29 mouse cellular contexts compared by ENCODE assay signal in genomic region chr9:50863824-50864223, GRCm38 (mm10). TPM values are rescaled to one million over a fixed set of nuclear protein-coding genes. Genes with fewer than 3 reads are reported as not detected.
DNase-seq lines count a peak whose midpoint lies in the region; ATAC-seq and TF ChIP-seq lines count a peak whose summit lies in the region.
"Had no signal": no experiment of that assay in that cellular context is flagged by ENCODE, and none has a peak within 500 bp of the region (broad histone marks: within the 10 kb centered on the region; RNA-seq: fewer than 3 reads in every experiment).

No protein-coding gene starts in this region.

- TF ChIP-seq EP300 in liver, postnatal 0 days (IDR thresholded peaks at IDR 0.05; ENCODE audit: low read depth), result no peak

- no peak for TF ChIP-seq CTCF in liver, postnatal 0 days (IDR thresholded peaks at IDR 0.05; ENCODE audit: low read depth)

- no peaks in the 10 kb centered on the region for H3K9me3 ChIP-seq in heart, embryonic 13.5 days
- H3K9me3 ChIP-seq in liver, postnatal 0 days (ENCODE audit: low read length), result no peaks in the 10 kb centered on the region
- H3K9me3 ChIP-seq: embryonic facial prominence, embryonic 10.5 days; embryonic facial prominence, embryonic 15.5 days; forebrain, embryonic 12.5 days; hindbrain, embryonic 12.5 days; limb, embryonic 12.5 days; neural tube, embryonic 13.5 days had no signal

- no peaks in the 10 kb centered on the region for H3K27me3 ChIP-seq in heart, embryonic 13.5 days (replicated peaks)
- H3K27me3 ChIP-seq in liver, postnatal 0 days (ENCODE audit: insufficient read depth, low read length), result no peaks in the 10 kb centered on the region
- H3K27me3 ChIP-seq: embryonic facial prominence, embryonic 15.5 days; forebrain, embryonic 12.5 days; hindbrain, embryonic 12.5 days; limb, embryonic 12.5 days; neural tube, embryonic 13.5 days had no signal

- no peak overlapping the region for H3K4me3 ChIP-seq in heart, embryonic 13.5 days
- H3K4me3 ChIP-seq in liver, postnatal 0 days (ENCODE audit: low read depth, low read length), result no peak overlapping the region
- H3K4me3 ChIP-seq: embryonic facial prominence, embryonic 10.5 days; embryonic facial prominence, embryonic 15.5 days; forebrain, embryonic 12.5 days; hindbrain, embryonic 12.5 days; limb, embryonic 12.5 days; myocyte; neural tube, embryonic 13.5 days had no signal

- intact Hi-C loops in heart, postnatal 25 days (cut with DNase I), result no loop called here

- H3K9ac ChIP-seq in heart, embryonic 13.5 days, result no peak overlapping the region
- no peak overlapping the region for H3K9ac ChIP-seq in liver, postnatal 0 days (replicated peaks)
- H3K9ac ChIP-seq: embryonic facial prominence, embryonic 15.5 days; forebrain, embryonic 12.5 days; forebrain, postnatal 0 days; hindbrain, embryonic 12.5 days; limb, embryonic 12.5 days; neural tube, embryonic 13.5 days had no signal

- H3K36me3 ChIP-seq in heart, embryonic 13.5 days, result peaks cover 96% of the 10 kb centered on the region
- peaks cover 90% of the 10 kb centered on the region for H3K36me3 ChIP-seq in liver, postnatal 0 days (replicated peaks; ENCODE audit: insufficient read depth, low read length)

- peak overlapping the region; percentile 84 for H3K27ac ChIP-seq in heart, embryonic 13.5 days (replicated peaks)
- no peak overlapping the region for H3K27ac ChIP-seq in liver, postnatal 0 days (ENCODE audit: low read depth)
- H3K27ac ChIP-seq: embryonic facial prominence, embryonic 10.5 days; embryonic facial prominence, embryonic 15.5 days; forebrain, embryonic 12.5 days; hindbrain, embryonic 12.5 days; hindbrain, postnatal 0 days; limb, embryonic 12.5 days; neural tube, embryonic 13.5 days had no signal

- ATAC-seq in heart, embryonic 13.5 days (ENCODE audit: extremely low read depth, insufficient number of reproducible peaks, low FRiP score, low TSS enrichment), result no peak
- ATAC-seq in inflammation-experienced regulatory T-cells, adult 6 months, result peak; percentile 75
- ATAC-seq in liver, postnatal 0 days, result no peak
- ATAC-seq: forebrain, postnatal 0 days; hindbrain, postnatal 0 days; intestine, embryonic 16.5 days; midbrain, embryonic 16.5 days had no signal

- H3K4me2 ChIP-seq in heart, embryonic 13.5 days, result no peak overlapping the region
- H3K4me2 ChIP-seq in liver, postnatal 0 days (ENCODE audit: low read depth, low read length), result no peak overlapping the region
- H3K4me2 ChIP-seq: embryonic facial prominence, embryonic 15.5 days; forebrain, embryonic 12.5 days; hindbrain, embryonic 12.5 days; limb, embryonic 12.5 days; liver, embryonic 11.5 days; midbrain, embryonic 11.5 days; neural tube, embryonic 13.5 days had no signal

- H3K4me1 ChIP-seq in heart, embryonic 13.5 days, result peaks cover 26% of the 10 kb centered on the region
- no peaks in the 10 kb centered on the region for H3K4me1 ChIP-seq in liver, postnatal 0 days (ENCODE audit: insufficient read depth)
- H3K4me1 ChIP-seq: embryonic facial prominence, embryonic 10.5 days; forebrain, embryonic 12.5 days; hindbrain, embryonic 12.5 days; limb, embryonic 12.5 days; neural tube, embryonic 13.5 days had no signal

- WGBS in heart, embryonic 13.5 days, result 82% methylated on average over 4 of the region's 4 CpGs
- WGBS in liver, postnatal 0 days (ENCODE audit: insufficient replicate concordance), result 88% methylated on average over 4 of the region's 4 CpGs

- peak; percentile 82 for DNase-seq in heart, adult 11 months
- no peak for DNase-seq in heart, postnatal 25 days (ENCODE audit: low spot score)
- DNase-seq in heart, adult 18-20 months, result no peak
- DNase-seq in CD4-positive, CD25-positive, alpha-beta regulatory T cell, adult 2 months (ENCODE audit: low read depth, low spot score), result peak; percentile 44
- no peak for DNase-seq in liver, postnatal 0 days
- DNase-seq: adrenal gland, adult 8-10 months; cerebellum, adult 8-10 months; cerebellum, postnatal 25 days; forebrain, postnatal 0 days; gastrocnemius, postnatal 10 days; kidney, adult 8-10 months; kidney, postnatal 14 days; lung, postnatal 36 days; thymus, adult 2 months; thymus, postnatal 4 days had no signal

RNA-seq across cellular contexts. Expression of gene Ppp2r1b, which starts 18.7 kb away (rescaled TPM):
- 10 to 100 TPM; 10.2 to 10.5 TPM for total RNA-seq in heart, postnatal 25 days (2021)
- polyA plus RNA-seq in heart, embryonic 13.5 days (2015; fragmentation: Nextera tagmentation; extraction: Ambion mirVana), result 46.3 and 48.6 TPM in 2 replicates
- 10 to 100 TPM; 10.6 to 11.3 TPM for total RNA-seq in heart, adult 18-20 months (2021)
- polyA plus RNA-seq in inflammation-experienced regulatory T-cells, adult 6 months (2017; shearing (Covaris generic)), result 10 to 100 TPM; 57.5 to 62.8 (median 59.3) TPM
- polyA plus RNA-seq in liver, postnatal 0 days (2015; fragmentation: Nextera tagmentation; extraction: Ambion mirVana), result 18.8 and 29.0 TPM in 2 replicates

Comparison
In these comparisons a context has a peak if more than half of its experiments do, and no peak if none do; other contexts are left out.
1. DNase-seq: peak in heart, adult 11 months (single experiment) and CD4-positive, CD25-positive, alpha-beta regulatory T cell, adult 2 months (single experiment); none in heart, postnatal 25 days (single experiment), heart, adult 18-20 months (0 of 2) and liver, postnatal 0 days (single experiment).